Mouse (Mus musculus) heart, postnatal 0 days (tissue): Measurements from ENCODE around the gene Lgalsl. TPM values are rescaled to one million over a fixed set of nuclear protein-coding genes. Genes with fewer than 3 reads are reported as not detected.

ENCODE experiments used
- ATAC-seq: fragments of 200-750 bp; cut with Nextera tagmentation; 2 replicates; pipeline ENCODE4 v1.8.0; 2017; ENCODE audit warnings: low read depth, moderate number of reproducible peaks, moderate library complexity; ENCODE audit not compliant: insufficient read depth
- DNase-seq: peaks from one replicate; pipeline ENCODE4 v3.0.0-alpha.2; 2016; ENCODE audit warnings: low spot score
- H3K27ac ChIP-seq: fragments of 300-500 bp; sonication (generic); 2 replicates; pipeline ENCODE4 v1.5.1; 2014; ENCODE audit warnings: low read depth, mild to moderate bottlenecking
- H3K27me3 ChIP-seq: fragments of 300-500 bp; sonication (generic); 2 replicates; pipeline ENCODE4 v1.6.1; 2014; ENCODE audit warnings: low read length, mixed read lengths; ENCODE audit not compliant: control insufficient read depth, insufficient read depth
- H3K36me3 ChIP-seq: fragments of 300-500 bp; sonication (generic); replicated peaks from 2 replicates; pipeline ENCODE4 v1.6.1; 2014; ENCODE audit warnings: low read length, mixed read lengths; ENCODE audit not compliant: control insufficient read depth, insufficient read depth
- H3K4me1 ChIP-seq: fragments of 300-500 bp; sonication (generic); 2 replicates; pipeline ENCODE4 v1.6.1; 2014; ENCODE audit warnings: antibody characterized with exemption; ENCODE audit not compliant: control insufficient read depth, insufficient read depth
- H3K4me2 ChIP-seq: fragments of 300-500 bp; sonication (generic); 2 replicates; pipeline ENCODE4 v1.6.1; 2014; ENCODE audit warnings: low read depth, mild to moderate bottlenecking, low read length, moderate library complexity
- H3K4me3 ChIP-seq: fragments of 300-500 bp; sonication (generic); 2 replicates; pipeline ENCODE4 v1.5.1; 2014; ENCODE audit warnings: low read depth, low read length
- H3K9ac ChIP-seq: fragments of 300-500 bp; sonication (generic); replicated peaks from 2 replicates; pipeline ENCODE4 v1.6.1; 2014; ENCODE audit warnings: low read depth, low read length, mixed read lengths
- H3K9me3 ChIP-seq: fragments of 300-500 bp; sonication (generic); replicated peaks from 2 replicates; pipeline ENCODE4 v1.6.1; 2016; ENCODE audit warnings: low read length; ENCODE audit not compliant: control insufficient read depth
- CTCF ChIP-seq: IDR thresholded peaks from 2 replicates; pipeline ENCODE4 v1.5.1; 2016; ENCODE audit warnings: antibody characterized with exemption, control low read depth, low read depth
- EP300 ChIP-seq: IDR thresholded peaks from 2 replicates; pipeline ENCODE4 v1.6.1; 2016; ENCODE audit warnings: antibody characterized with exemption, low read depth
- WGBS: fragments of 180-500 bp; shearing (Covaris S2); extraction: QIAGEN DNeasy Blood & Tissue Kit; methylation state at CpG from one replicate; pipeline ENCODE4 v1.1.7; 2014; 5-methylcytosine and 5-hydroxymethylcytosine counted together
- polyA plus RNA-seq: library from polyadenylated mRNA; unstranded; fragments of >200 nt; fragmentation: Nextera tagmentation; extraction: Ambion mirVana; gene quantifications from 2 replicates; pipeline ENCODE4 v1.2.1, GENCODE M21; 2015
- total RNA-seq: library from RNA; depleted of rRNA; stranded (reverse); fragments of >200 nt; gene quantifications from 2 replicates; pipeline ENCODE4 v1.2.3, GENCODE M21; 2014; ENCODE audit warnings: low replicate concordance

The Lgalsl gene
- total and polyA plus RNA-seq, 2 experiments from 2014 or later: 29.7 to 61.6 TPM

GRCm38 (mm10) chr11:20794913-20795254 is 36.0 kb downstream of the Lgalsl start:
- H3K4me3 ChIP-seq: no peak overlapping the region
- TF ChIP-seq CTCF: no peak; the same call in 1 of the 2 replicates
- TF ChIP-seq EP300: no peak
- 0 out of 2 replicates have a peak, but pooled peaks cover 3% of the 10 kb centered on the region for H3K9me3 ChIP-seq
- 0 out of 2 replicates have a peak, but pooled peaks have one; percentile 7 for ATAC-seq
- H3K9ac ChIP-seq: no peak overlapping the region
- H3K27ac ChIP-seq: no peak overlapping the region
- H3K4me1 ChIP-seq: no peaks in the 10 kb centered on the region
- no peak for DNase-seq
- 0 out of 2 replicates have a peak, but pooled peaks cover 3% of the 10 kb centered on the region for H3K27me3 ChIP-seq
- H3K4me2 ChIP-seq: no peak overlapping the region
- WGBS: 45% methylated on average over 11 of the region's 11 CpGs
- H3K36me3 ChIP-seq: no peaks in the 10 kb centered on the region

DNA sequence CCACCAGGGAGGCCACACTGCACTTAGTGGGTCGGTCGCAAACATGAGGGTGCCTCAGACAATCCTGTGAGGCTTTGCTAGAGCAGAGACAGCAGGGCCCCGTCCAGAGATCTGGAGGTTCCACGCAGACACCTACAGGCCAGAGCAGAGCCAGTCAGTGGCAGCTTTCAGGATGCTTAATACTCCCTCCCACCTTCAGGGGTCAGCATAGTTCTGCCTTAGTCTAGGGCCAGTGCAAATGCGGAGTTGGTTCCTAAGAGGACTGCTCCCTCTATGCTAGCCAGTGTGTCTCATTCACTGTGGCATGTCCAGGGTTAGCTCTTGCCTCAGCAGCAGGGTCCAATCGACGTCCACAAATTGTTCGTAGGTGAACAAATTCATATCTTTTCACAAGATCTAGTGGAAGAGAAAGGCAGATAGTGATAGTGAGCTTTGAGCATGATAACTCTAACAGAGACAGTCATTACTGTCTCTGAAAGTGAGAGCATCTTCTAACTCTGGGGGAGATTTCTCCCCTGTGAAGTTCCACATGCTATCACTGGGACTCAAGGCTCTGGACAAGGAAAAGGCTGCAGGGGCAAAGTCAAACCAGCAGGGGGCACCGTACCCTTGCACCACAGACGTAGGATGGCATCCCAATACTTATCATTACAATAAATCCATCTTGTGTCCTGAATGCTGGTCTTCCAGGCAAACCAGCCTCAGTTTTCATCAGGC is 36.5 kb downstream of the Lgalsl start:
- Histone ChIP-seq H3K27me3 (0 out of 2 replicates have a peak, but pooled peaks cover 3% of the 10 kb centered on the region), H3K9ac (no peak overlapping the region), H3K36me3 (no peaks in the 10 kb centered on the region), H3K27ac (no peak overlapping the region), H3K9me3 (0 out of 2 replicates have a peak, but pooled peaks cover 3% of the 10 kb centered on the region), H3K4me3 (no peak overlapping the region), H3K4me2 (no peak overlapping the region), H3K4me1 (no peaks in the 10 kb centered on the region)
- DNase-seq (peak; percentile 72), ATAC-seq (peak; percentile 89)
- TF ChIP-seq EP300 (no peak), CTCF (peak; percentile 91)
- 31% methylated on average over 10 of the region's 10 CpGs for WGBS

- Histone ChIP-seq H3K4me3 (no peak overlapping the region), H3K9me3 (0 out of 2 replicates have a peak, but pooled peaks cover 3% of the 10 kb centered on the region)
- TF ChIP-seq EP300: no peak
- TF ChIP-seq CTCF: no peak
Observed at GRCm38 (mm10) chr11:20793676-20794075, 37.2 kb downstream of the Lgalsl start.

GRCm38 (mm10) chr11:20792667-20793066 is 38.2 kb downstream of the Lgalsl start:
- no peak overlapping the region for H3K4me2 ChIP-seq
- H3K4me3 ChIP-seq: no peak overlapping the region
- WGBS: 77% methylated on average over 3 of the region's 3 CpGs
- no peak for ATAC-seq
- no peak overlapping the region for H3K27ac ChIP-seq
- H3K9ac ChIP-seq: no peak overlapping the region
- 0 out of 2 replicates have a peak, but pooled peaks cover 3% of the 10 kb centered on the region for H3K27me3 ChIP-seq
- TF ChIP-seq EP300 (no peak), CTCF (no peak)
- no peaks in the 10 kb centered on the region for H3K9me3 ChIP-seq
- H3K4me1 ChIP-seq: no peaks in the 10 kb centered on the region
- no peaks in the 10 kb centered on the region for H3K36me3 ChIP-seq
- no peak for DNase-seq

More at GRCm38 (mm10) chr11:20793676-20794075, 37.2 kb downstream of the Lgalsl start:
- no peak for DNase-seq
- H3K4me1 ChIP-seq: no peaks in the 10 kb centered on the region
- ATAC-seq: no peak
- 56% methylated on average over 4 of the region's 4 CpGs for WGBS
- H3K4me2 ChIP-seq: no peak overlapping the region
- 0 out of 2 replicates have a peak, but pooled peaks cover 3% of the 10 kb centered on the region for H3K27me3 ChIP-seq
- H3K36me3 ChIP-seq: no peaks in the 10 kb centered on the region
- H3K9ac ChIP-seq: no peak overlapping the region
- H3K27ac ChIP-seq: no peak overlapping the region

DNA sequence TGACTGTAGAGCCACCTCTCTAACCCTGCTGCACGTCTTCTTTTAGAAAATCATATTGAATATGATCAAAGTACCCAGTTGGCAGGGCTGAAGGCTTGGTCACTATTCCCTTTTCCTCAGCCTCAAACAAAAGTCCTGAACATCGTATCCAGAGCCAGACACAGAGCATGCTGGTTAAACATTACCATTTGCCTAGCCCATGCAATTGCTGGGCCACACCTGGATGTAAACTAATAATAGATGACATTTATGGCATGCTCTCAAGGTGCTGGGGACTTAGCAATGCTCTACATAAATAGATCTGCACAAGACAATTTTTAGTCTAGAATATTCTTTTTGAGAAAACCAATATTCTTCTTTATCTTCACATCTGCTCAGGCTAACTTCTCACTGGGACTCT is 39.5 kb downstream of the Lgalsl start:
- H3K4me2 ChIP-seq: no peak overlapping the region
- no peak for TF ChIP-seq EP300
- no peaks in the 10 kb centered on the region for H3K9me3 ChIP-seq
- 85% methylated on average over 2 of the region's 2 CpGs for WGBS
- no peak overlapping the region for H3K9ac ChIP-seq
- DNase-seq (no peak), ATAC-seq (no peak)
- H3K27me3 ChIP-seq: 0 out of 2 replicates have a peak, but pooled peaks cover 3% of the 10 kb centered on the region
- H3K27ac ChIP-seq: no peak overlapping the region
- H3K36me3 ChIP-seq: no peaks in the 10 kb centered on the region
- H3K4me1 ChIP-seq: no peaks in the 10 kb centered on the region
- H3K4me3 ChIP-seq: no peak overlapping the region

GRCm38 (mm10) chr11:20789015-20789414 is 41.8 kb downstream of the Lgalsl start:
- DNase-seq (no peak), ATAC-seq (no peak)
- no peaks in the 10 kb centered on the region for H3K4me1 ChIP-seq
- no peaks in the 10 kb centered on the region for H3K36me3 ChIP-seq
- TF ChIP-seq EP300 (no peak), CTCF (no peak)
- H3K4me2 ChIP-seq: no peak overlapping the region
- no peak overlapping the region for H3K9ac ChIP-seq
- H3K27me3 ChIP-seq: 0 out of 2 replicates have a peak, but pooled peaks cover 3% of the 10 kb centered on the region
- 56% methylated on average over 1 of the region's 1 CpGs for WGBS
- peaks cover 10% of the 10 kb centered on the region; the same call in 1 of the 2 replicates for H3K9me3 ChIP-seq
- H3K4me3 ChIP-seq: no peak overlapping the region
- no peak overlapping the region for H3K27ac ChIP-seq
